Comparison of ENCODE assay signal across 8 mouse cellular contexts in genomic region chr7:19698907-19699826, GRCm38 (mm10). TPM values are rescaled to one million over a fixed set of nuclear protein-coding genes. Genes with fewer than 3 reads are reported as not detected.
DNase-seq lines count a peak whose midpoint lies in the region; ATAC-seq lines count a peak whose summit lies in the region.

Gene Apoe, minus strand, starts transcription at chr7:19699188.

- H3K27me3 ChIP-seq in forebrain, embryonic 16.5 days (replicated peaks; ENCODE audit: control insufficient read depth, insufficient read depth, low read length) = no peaks in the 10 kb centered on the region
- H3K27me3 ChIP-seq in liver, embryonic 15.5 days = no peaks in the 10 kb centered on the region
- no peaks in the 10 kb centered on the region for H3K27me3 ChIP-seq in neural tube, embryonic 11.5 days (ENCODE audit: control insufficient read depth, insufficient read depth, low read length)

- DNase-seq in B cell, adult 2 months = peak; percentile 22 to 37
- DNase-seq in adrenal gland, postnatal 36 days = peak; percentile 67 to 84
- peak; percentile 68 for DNase-seq in heart, postnatal 14 days
- DNase-seq in kidney, postnatal 4 days = peak; percentile 62 to 79
- DNase-seq in neural tube, embryonic 11.5 days (ENCODE audit: low spot score) = peak; percentile 55
- peak; percentile 22 to 28 for DNase-seq in thymus, postnatal 10 days (ENCODE audit: low spot score in 2 of 2)

- 1% methylated on average over 20 of the region's 20 CpGs for WGBS in forebrain, embryonic 16.5 days
- 2% methylated on average over 20 of the region's 20 CpGs for WGBS in liver, embryonic 15.5 days (ENCODE audit: insufficient replicate concordance)
- 2% methylated on average over 20 of the region's 20 CpGs for WGBS in neural tube, embryonic 11.5 days

- peak within 1 kb of the TSS; percentile 56 for H3K4me2 ChIP-seq in forebrain, embryonic 16.5 days (ENCODE audit: low read length)
- H3K4me2 ChIP-seq in liver, embryonic 15.5 days = peak within 1 kb of the TSS; percentile 56
- peak within 1 kb of the TSS; percentile 53 for H3K4me2 ChIP-seq in neural tube, embryonic 11.5 days (ENCODE audit: low read depth)

- intact Hi-C loops in heart, postnatal 14 days (cut with DNase I) = no loop called here

- ATAC-seq in forebrain, embryonic 16.5 days = peak; percentile 63
- ATAC-seq in liver, embryonic 15.5 days (ENCODE audit: insufficient read depth) = peak; percentile 45
- ATAC-seq in neural tube, embryonic 11.5 days (ENCODE audit: insufficient read depth, low FRiP score, low TSS enrichment) = peak; percentile 39; the same call in 1 of the 2 replicates

- H3K27ac ChIP-seq in forebrain, embryonic 16.5 days (ENCODE audit: low read length) = no peak within 1 kb of the TSS
- peak within 1 kb of the TSS; percentile 83 for H3K27ac ChIP-seq in liver, embryonic 15.5 days (replicated peaks)
- no peak within 1 kb of the TSS for H3K27ac ChIP-seq in neural tube, embryonic 11.5 days (ENCODE audit: low read depth, low read length)

- no peaks in the 10 kb centered on the region for H3K9me3 ChIP-seq in forebrain, embryonic 16.5 days (ENCODE audit: control insufficient read depth, low read length)
- H3K9me3 ChIP-seq in liver, embryonic 15.5 days (replicated peaks) = no peaks in the 10 kb centered on the region
- no peaks in the 10 kb centered on the region for H3K9me3 ChIP-seq in neural tube, embryonic 11.5 days (ENCODE audit: control insufficient read depth, low read length)

- H3K4me3 ChIP-seq in forebrain, embryonic 16.5 days (replicated peaks; ENCODE audit: low read length) = peak within 1 kb of the TSS; percentile 37
- H3K4me3 ChIP-seq in liver, embryonic 15.5 days (replicated peaks) = peak within 1 kb of the TSS; percentile 50
- peak within 1 kb of the TSS; percentile 29 for H3K4me3 ChIP-seq in neural tube, embryonic 11.5 days (ENCODE audit: low read depth, low read length)

- H3K4me1 ChIP-seq in forebrain, embryonic 16.5 days (replicated peaks; ENCODE audit: control insufficient read depth, insufficient read depth, low read length) = peaks cover 13% of the 10 kb centered on the region
- peaks cover 86% of the 10 kb centered on the region for H3K4me1 ChIP-seq in liver, embryonic 15.5 days (replicated peaks)
- 0 out of 2 replicates have a peak, but pooled peaks cover 7% of the 10 kb centered on the region for H3K4me1 ChIP-seq in neural tube, embryonic 11.5 days (ENCODE audit: control insufficient read depth, insufficient read depth, low read length)

- no peaks in the 10 kb centered on the region for H3K36me3 ChIP-seq in forebrain, embryonic 16.5 days (ENCODE audit: control insufficient read depth, insufficient read depth)
- peaks cover 30% of the 10 kb centered on the region for H3K36me3 ChIP-seq in liver, embryonic 15.5 days (replicated peaks)
- 0 out of 2 replicates have a peak, but pooled peaks cover 4% of the 10 kb centered on the region for H3K36me3 ChIP-seq in neural tube, embryonic 11.5 days (ENCODE audit: control insufficient read depth, insufficient read depth, low read length)

- H3K9ac ChIP-seq in forebrain, embryonic 16.5 days (replicated peaks; ENCODE audit: low read depth, low read length) = peak within 1 kb of the TSS; percentile 48
- H3K9ac ChIP-seq in liver, embryonic 15.5 days = peak within 1 kb of the TSS; percentile 45; the same call in 1 of the 2 replicates
- peak within 1 kb of the TSS; percentile 49 for H3K9ac ChIP-seq in neural tube, embryonic 11.5 days (ENCODE audit: low read length)

RNA-seq across cellular contexts. Expression of gene Apoe, which starts in this region (rescaled TPM):
- 1,000 to 10,000 TPM in 1 of 2 experiments, 100 to 1,000 TPM in 1; 927 to 1,142 TPM for total RNA-seq in adrenal gland, postnatal 36 days (2021)
- polyA plus RNA-seq in forebrain, embryonic 16.5 days (2015; fragmentation: Nextera tagmentation; extraction: Ambion mirVana) = 269 and 326 TPM in 2 replicates
- total RNA-seq in heart, postnatal 14 days (2021) = 100 to 1,000 TPM; 243 to 352 TPM
- 2,704 and 3,478 TPM in 2 replicates for polyA plus RNA-seq in liver, embryonic 15.5 days (2015; fragmentation: Nextera tagmentation; extraction: Ambion mirVana)
- 125 and 146 TPM in 2 replicates for polyA plus RNA-seq in neural tube, embryonic 11.5 days (2014; fragmentation: Nextera tagmentation; extraction: Ambion mirVana)

Comparison
In these comparisons a context has a peak if more than half of its experiments do, and no peak if none do; other contexts are left out.
1. DNase-seq: peak in every context shown above with its lines; median percentile 76 in adrenal gland, postnatal 36 days; 70 in kidney, postnatal 4 days; 68 in heart, postnatal 14 days; 55 in neural tube, embryonic 11.5 days; 30 in B cell, adult 2 months; 25 in thymus, postnatal 10 days.